Mouse (Mus musculus): ENCODE results near the gene Mageb16.

The Mageb16 gene

GRCm38 (mm10) chrX:79671411-79671810 is at the start of gene Mageb16:
TSS of gene Mageb16 (minus strand) at chrX:79671435.
- no peak for DNase-seq

- DNase-seq = no peak
Measured at GRCm38 (mm10) chrX:79651091-79651490, 20.1 kb downstream of the Mageb16 start.

GRCm38 (mm10) chrX:79635396-79635795 is 35.8 kb downstream of the Mageb16 start:
- no peak for DNase-seq

GRCm38 (mm10) chrX:79606462-79606861 is 64.8 kb downstream of the Mageb16 start:
- DNase-seq = no peak
